Mouse (Mus musculus) embryonic facial prominence, embryonic 12.5 days (tissue): ENCODE measurements at regions not wholly inside any gene's neighbourhood (a gene's known extent, or its start where the extent isn't known, plus 50 kb on each side); places are given as distances from the start of the nearest gene placed in this dataset.

Experiments used
- ATAC-seq: fragments of 200-750 bp; cut with Nextera tagmentation; 2 replicates; pipeline ENCODE4 v1.8.0; 2017; ENCODE audit not compliant: insufficient number of reproducible peaks, insufficient read depth, low FRiP score, low TSS enrichment
- H3K27ac ChIP-seq: fragments of 300-500 bp; sonication (generic); 2 replicates; pipeline ENCODE4 v1.5.1; 2016; ENCODE audit warnings: mild to moderate bottlenecking
- H3K27me3 ChIP-seq: fragments of 300-500 bp; sonication (generic); 2 replicates; pipeline ENCODE4 v1.6.1; 2016; ENCODE audit warnings: mild to moderate bottlenecking, moderate library complexity
- H3K36me3 ChIP-seq: fragments of 300-500 bp; sonication (generic); 2 replicates; pipeline ENCODE4 v1.6.1; 2016; ENCODE audit warnings: mild to moderate bottlenecking
- H3K4me1 ChIP-seq: fragments of 300-500 bp; sonication (generic); 2 replicates; pipeline ENCODE4 v1.6.1; 2016
- H3K4me2 ChIP-seq: fragments of 300-500 bp; sonication (generic); replicated peaks from 2 replicates; pipeline ENCODE4 v1.6.1; 2016; ENCODE audit warnings: mild to moderate bottlenecking, moderate library complexity
- H3K4me3 ChIP-seq: fragments of 300-500 bp; sonication (generic); 2 replicates; pipeline ENCODE4 v1.5.1; 2016; ENCODE audit warnings: mild to moderate bottlenecking
- H3K9ac ChIP-seq: fragments of 300-500 bp; sonication (generic); 2 replicates; pipeline ENCODE4 v1.6.1; 2016; ENCODE audit warnings: mild to moderate bottlenecking, moderate library complexity
- H3K9me3 ChIP-seq: fragments of 300-500 bp; sonication (generic); 2 replicates; pipeline ENCODE4 v1.6.1; 2016; ENCODE audit warnings: mild to moderate bottlenecking, moderate library complexity
- WGBS: fragments of 180-500 bp; shearing (Covaris S2); methylation state at CpG from one replicate; pipeline ENCODE4 v1.1.7; 2016; 5-methylcytosine and 5-hydroxymethylcytosine counted together
- microRNA counts: library from miRNA; unstranded; fragments of <30 nt; microRNA quantifications from one replicate; lab custom pipeline; 2017
- microRNA-seq: library from miRNA; unstranded; fragments of <30 nt; microRNA quantifications from one replicate; pipeline ENCODE4, GENCODE M21; 2017

DNA sequence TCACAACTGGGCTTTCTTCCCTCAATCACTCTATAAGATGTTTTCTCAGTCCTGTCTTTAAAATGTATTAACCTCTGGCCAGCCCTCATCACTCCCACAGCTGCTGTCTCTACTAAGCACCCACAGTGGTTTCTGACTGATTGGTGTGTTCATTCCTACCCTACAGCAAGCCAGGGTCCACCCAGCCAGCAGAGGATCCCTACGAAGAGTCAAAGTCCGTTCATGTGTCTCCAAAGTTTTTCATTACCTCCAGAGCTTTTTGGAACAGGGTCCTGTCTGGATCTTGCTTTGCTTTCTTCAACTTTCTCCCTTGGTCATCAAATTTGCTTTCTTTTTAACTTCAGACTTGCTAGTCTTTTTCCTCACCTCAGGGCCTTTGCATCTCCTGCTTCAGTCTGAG, 69.3 kb upstream of the 4933415F23Rik start:
- Histone ChIP-seq H3K4me1 (no peaks in the 10 kb centered on the region), H3K4me2 (no peak overlapping the region), H3K4me3 (no peak overlapping the region), H3K27ac (no peak overlapping the region), H3K9ac (no peak overlapping the region), H3K27me3 (no peaks in the 10 kb centered on the region), H3K9me3 (no peaks in the 10 kb centered on the region), H3K36me3 (no peaks in the 10 kb centered on the region)
- no peak for ATAC-seq
- WGBS = 93% methylated on average over 2 of the region's 2 CpGs

DNA sequence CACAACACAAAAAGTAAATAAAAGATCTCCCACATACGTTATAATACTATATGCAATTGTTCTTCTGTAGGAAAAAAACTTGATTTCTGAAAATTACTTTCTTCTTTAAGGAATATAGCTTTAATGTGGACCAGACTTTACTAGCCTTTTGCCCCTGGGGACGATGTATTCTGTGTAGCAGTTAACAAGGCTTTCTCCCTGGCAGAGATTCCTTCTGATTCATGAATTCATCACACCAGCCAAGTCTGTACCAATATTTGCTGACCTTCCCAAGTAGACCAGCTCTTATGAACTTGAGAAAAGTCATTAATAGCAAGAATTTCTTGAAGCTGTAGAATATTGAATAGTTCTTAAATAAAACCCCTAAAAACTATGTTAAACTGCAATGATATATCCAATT, 68.7 kb upstream of the 4933415F23Rik start:
- no peak overlapping the region for H3K4me2 ChIP-seq

GRCm38 (mm10) chr1:23168504-23168903, 66.5 kb upstream of the 4933415F23Rik start:
- ATAC-seq = no peak
- H3K9ac ChIP-seq = no peak overlapping the region
- H3K27ac ChIP-seq = no peak overlapping the region
- no peak overlapping the region for H3K4me2 ChIP-seq
- H3K4me3 ChIP-seq = no peak overlapping the region
- H3K27me3 ChIP-seq = no peaks in the 10 kb centered on the region
- no peaks in the 10 kb centered on the region for H3K9me3 ChIP-seq
- H3K4me1 ChIP-seq = no peaks in the 10 kb centered on the region
- WGBS = 90% methylated on average over 4 of the region's 4 CpGs
- no peaks in the 10 kb centered on the region for H3K36me3 ChIP-seq

More for the DNA sequence above, 68.7 kb upstream of the 4933415F23Rik start:
- Histone ChIP-seq H3K9ac (no peak overlapping the region), H3K4me3 (no peak overlapping the region), H3K36me3 (no peaks in the 10 kb centered on the region), H3K4me1 (no peaks in the 10 kb centered on the region), H3K9me3 (no peaks in the 10 kb centered on the region), H3K27ac (no peak overlapping the region), H3K27me3 (no peaks in the 10 kb centered on the region)
- 78% methylated on average over 2 of the region's 2 CpGs for WGBS
- ATAC-seq = no peak

- Histone ChIP-seq H3K4me3 (no peak overlapping the region), H3K9me3 (no peaks in the 10 kb centered on the region), H3K27ac (no peak overlapping the region), H3K36me3 (no peaks in the 10 kb centered on the region), H3K4me2 (no peak overlapping the region), H3K9ac (no peak overlapping the region), H3K4me1 (no peaks in the 10 kb centered on the region), H3K27me3 (no peaks in the 10 kb centered on the region)
- ATAC-seq = no peak
- WGBS = 76% methylated on average over 5 of the region's 5 CpGs
Observed at GRCm38 (mm10) chr1:23163371-23163935, 61.4 kb upstream of the 4933415F23Rik start.

GRCm38 (mm10) chr1:23162766-23163165, 60.7 kb upstream of the 4933415F23Rik start:
- 86% methylated on average over 6 of the region's 6 CpGs for WGBS
- H3K4me1 ChIP-seq = no peaks in the 10 kb centered on the region
- no peak overlapping the region for H3K4me3 ChIP-seq
- H3K27ac ChIP-seq = no peak overlapping the region
- H3K36me3 ChIP-seq = no peaks in the 10 kb centered on the region
- no peaks in the 10 kb centered on the region for H3K27me3 ChIP-seq
- H3K4me2 ChIP-seq = no peak overlapping the region
- no peaks in the 10 kb centered on the region for H3K9me3 ChIP-seq
- ATAC-seq = no peak
- H3K9ac ChIP-seq = no peak overlapping the region

MicroRNAs in the stretch of these regions (microRNA counts, 519-probe panel; counts per million panel counts)
- microRNA mmu-miR-30a (lab: Ali Mortazavi, UCI) (4,079 counts per million, percentile 78 among the panel's probes with 10 or more counts), microRNA mmu-miR-30c (lab: Ali Mortazavi, UCI) (6,113 counts per million, percentile 94 among the panel's probes with 10 or more counts)

Small RNAs in the stretch of these regions (microRNA-seq; reads per million reads assigned to microRNA genes)
- gene Mir30a = 7,720 reads per million, percentile 93 among the genes with 10 or more reads in this experiment
- gene Mir30c-2 = 25.9 reads per million, percentile 37 among the genes with 10 or more reads in this experiment
